8 mouse cellular contexts compared by ENCODE assay signal in genomic region chr1:91249564-91250414, GRCm38 (mm10). TPM values are rescaled to one million over a fixed set of nuclear protein-coding genes. Genes with fewer than 3 reads are reported as not detected.
DNase-seq lines count a peak whose midpoint lies in the region; ATAC-seq and TF ChIP-seq lines count a peak whose summit lies in the region.

Gene Ube2f (plus strand): TSS chr1:91250304.

- WGBS in hindbrain, embryonic 13.5 days: under 1% methylated on average over 43 of the region's 43 CpGs

- H3K36me3 ChIP-seq in hindbrain, embryonic 13.5 days: 0 out of 2 replicates have a peak, but pooled peaks cover 3% of the 10 kb centered on the region

- peak within 1 kb of the TSS; percentile 99 for H3K9ac ChIP-seq in hindbrain, embryonic 13.5 days

- CTCF ChIA-PET in Patski (lab: Charles Lee): interaction anchor here (0.7 to 1.1 kb wide), 2 partner anchors 8 to 50 kb away, joined by 3 to 4 read pairs; no protein-coding TSS in a partner anchor

- H3K9me3 ChIP-seq in hindbrain, embryonic 13.5 days: no peaks in the 10 kb centered on the region

- in situ Hi-C loops in Patski (cut with MboI; ENCODE audit: low pct_unique_long_range_greater_than_20kb): loop anchor here (5.0 to 10.0 kb wide), 2 partner anchors 43 to 275 kb away; no protein-coding TSS in a partner anchor

- peaks cover 36% of the 10 kb centered on the region for H3K4me1 ChIP-seq in hindbrain, embryonic 13.5 days (replicated peaks)

- no peaks in the 10 kb centered on the region for H3K27me3 ChIP-seq in Patski
- H3K27me3 ChIP-seq in hindbrain, embryonic 13.5 days: no peaks in the 10 kb centered on the region

- POLR2A ChIA-PET in Patski (lab: Charles Lee): interaction anchor here (0.7 to 3.5 kb wide), 9 partner anchors 12 to 192 kb away, joined by 3 to 14 read pairs (median 3); partner anchors contain the start of gene Scly

- peak within 1 kb of the TSS; percentile 97 for H3K4me3 ChIP-seq in hindbrain, embryonic 13.5 days

- ATAC-seq in Patski: peak; percentile 90
- peak; percentile 99 for ATAC-seq in hindbrain, embryonic 13.5 days (ENCODE audit: low FRiP score)

- DNase-seq in Patski (ENCODE audit: low read depth, low spot score): peak; percentile 92
- DNase-seq in cerebellum, postnatal 14 days: peak; percentile 94
- DNase-seq in frontal cortex, postnatal 14 days (ENCODE audit: low spot score in 2 of 2): peak; percentile 95 to 97
- peak; percentile 76 to 83 for DNase-seq in layer of hippocampus, postnatal 25 days (ENCODE audit: extremely low spot score in 1 of 2, low spot score in 1 of 2)
- DNase-seq in lung, postnatal 25 days (ENCODE audit: low spot score): peak; percentile 97
- DNase-seq in retina, embryonic 14.5 days (ENCODE audit: low spot score): peak; percentile 98
- peak; percentile 86 for DNase-seq in thymus, postnatal 4 days

- peak; percentile 57 for TF ChIP-seq CTCF in Patski (IDR thresholded peaks at IDR 0.05)

- H3K27ac ChIP-seq in hindbrain, embryonic 13.5 days: peak within 1 kb of the TSS; percentile 88

- H3K4me2 ChIP-seq in hindbrain, embryonic 13.5 days: peak within 1 kb of the TSS; percentile 86

RNA-seq across cellular contexts. Expression of gene Ube2f, which starts in this region (rescaled TPM):
- 94.5 TPM for polyA plus RNA-seq in Patski (2021)
- polyA plus RNA-seq in hindbrain, embryonic 13.5 days (2015; fragmentation: Nextera tagmentation; extraction: Ambion mirVana): 67.7 and 68.2 TPM in 2 replicates
- total RNA-seq in layer of hippocampus, postnatal 25 days (2021): 10 to 100 TPM; 47.7 to 54.2 TPM

Comparison
In these comparisons a context has a peak if more than half of its experiments do, and no peak if none do; other contexts are left out.
1. Peak in every context shown above with its lines: DNase-seq, ATAC-seq, H3K4me3 ChIP-seq and H3K27ac ChIP-seq.